Mouse (Mus musculus) cerebellum, postnatal 36 days (tissue): ENCODE results near the gene Fam53a.

ENCODE experiments used
- DNase-seq, 2 experiments: peaks; one replicate each; pipeline ENCODE4 v3.0.0; 2021 to 2022; ENCODE audit warnings: mixed read lengths in 2 of 2

Gene Fam53a

DNA sequence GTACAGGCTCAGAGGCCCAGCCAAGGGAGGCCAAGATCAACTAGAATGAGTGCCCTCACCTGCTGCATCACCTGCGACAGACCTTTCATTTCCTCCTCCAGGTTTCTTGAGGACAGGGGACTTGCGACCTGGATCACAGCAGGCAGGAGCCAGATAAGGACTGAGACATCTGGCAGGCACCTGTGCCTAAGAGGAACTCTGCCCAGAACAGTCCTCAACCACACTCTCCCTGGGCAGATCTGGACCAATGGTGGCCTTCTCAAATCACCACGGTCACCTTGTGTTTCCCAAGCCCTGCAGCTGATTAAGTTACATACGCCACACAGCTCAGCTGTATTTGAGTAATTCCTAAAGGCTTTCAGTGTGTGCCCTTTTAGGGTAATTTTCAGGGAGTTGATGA, 1.2 kb upstream of the Fam53a start:
- DNase-seq = no peak

GRCm38 (mm10) chr5:33630061-33630460, 626 bp upstream of the Fam53a start:
- peak in 1 of 2 experiments; percentile 32 for DNase-seq

DNA sequence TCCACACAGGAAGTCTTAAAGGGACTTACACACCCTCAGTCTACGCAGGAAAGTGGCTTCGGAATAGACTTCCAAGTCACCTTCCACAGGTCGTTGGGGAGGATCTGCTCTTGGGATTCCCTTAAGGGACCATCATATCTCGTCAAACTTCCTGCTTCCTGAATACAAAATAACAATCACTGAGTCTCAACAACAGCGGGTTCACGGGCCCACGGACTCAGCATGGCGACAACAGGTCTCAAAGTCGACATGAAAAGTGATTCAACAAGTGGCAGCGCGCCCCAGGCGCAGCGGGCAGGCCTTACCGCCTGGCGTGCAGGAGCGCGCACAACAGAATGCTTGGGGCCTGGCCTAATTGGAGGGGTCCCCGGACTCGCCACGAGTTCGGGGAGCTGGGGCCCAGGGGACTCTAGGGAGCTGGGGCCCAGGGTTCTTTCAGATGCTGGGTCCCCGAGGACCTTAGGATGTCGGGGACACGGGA, 575 bp downstream of the Fam53a start:
- DNase-seq = peak in 1 of 2 experiments; percentile 45

DNA sequence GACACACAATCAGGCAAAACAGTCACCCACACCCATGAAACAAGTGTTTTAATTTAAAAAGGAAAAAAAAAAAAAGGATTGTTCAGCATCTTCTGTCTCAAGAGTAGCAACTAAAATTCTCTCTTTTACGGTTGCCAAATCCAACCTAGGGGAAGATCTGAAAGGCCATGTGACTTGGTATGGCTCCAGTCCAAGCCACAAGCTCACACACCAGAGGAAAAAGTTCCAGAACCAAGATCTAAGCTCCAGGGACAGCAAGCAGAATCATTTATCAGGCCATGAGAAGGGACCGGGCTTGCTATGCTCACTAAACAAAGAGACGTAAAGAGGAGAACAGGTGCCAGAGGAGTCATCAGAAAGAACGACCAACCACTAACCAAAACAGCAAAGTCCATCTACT, 1.5 kb downstream of the Fam53a start:
- DNase-seq = no peak

DNA sequence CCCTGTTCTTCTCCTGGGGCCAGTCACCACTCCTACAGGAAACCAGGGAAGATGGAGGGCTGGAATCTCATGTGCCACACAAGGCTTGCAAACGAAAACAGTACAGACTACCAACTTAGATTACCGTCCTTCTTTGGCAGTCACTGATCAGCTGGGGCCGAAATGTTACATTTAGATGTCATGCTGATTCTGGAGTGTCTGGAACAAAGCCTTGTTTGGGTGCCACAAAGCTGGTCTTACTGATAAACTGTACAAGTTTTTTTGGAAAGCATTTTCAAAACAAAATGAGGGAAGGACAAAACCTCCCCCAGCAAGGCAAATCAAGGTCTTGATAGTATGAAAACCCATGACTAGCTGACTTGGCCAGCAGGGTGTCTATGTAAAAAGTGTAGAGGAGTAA, 5.7 kb downstream of the Fam53a start:
- no peak for DNase-seq

DNA sequence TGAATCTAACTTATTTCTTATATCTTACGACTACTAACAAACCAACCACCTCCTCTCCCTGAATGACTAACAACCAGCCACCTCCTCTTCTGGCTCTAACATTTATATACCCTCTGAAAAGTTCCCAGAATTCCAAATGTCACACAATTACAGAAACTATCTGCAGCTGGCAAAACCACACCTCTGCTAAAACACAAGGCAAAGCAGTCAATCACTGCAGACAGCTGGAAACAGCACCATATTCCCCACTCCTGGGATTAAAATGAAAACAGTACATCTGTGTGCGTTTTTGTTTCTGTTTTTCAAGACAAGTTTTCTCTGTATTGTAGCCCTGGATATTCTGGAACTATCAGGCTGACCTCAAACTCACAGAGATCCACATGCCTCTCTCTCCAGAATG, 6.8 kb downstream of the Fam53a start:
- no peak for DNase-seq

DNA sequence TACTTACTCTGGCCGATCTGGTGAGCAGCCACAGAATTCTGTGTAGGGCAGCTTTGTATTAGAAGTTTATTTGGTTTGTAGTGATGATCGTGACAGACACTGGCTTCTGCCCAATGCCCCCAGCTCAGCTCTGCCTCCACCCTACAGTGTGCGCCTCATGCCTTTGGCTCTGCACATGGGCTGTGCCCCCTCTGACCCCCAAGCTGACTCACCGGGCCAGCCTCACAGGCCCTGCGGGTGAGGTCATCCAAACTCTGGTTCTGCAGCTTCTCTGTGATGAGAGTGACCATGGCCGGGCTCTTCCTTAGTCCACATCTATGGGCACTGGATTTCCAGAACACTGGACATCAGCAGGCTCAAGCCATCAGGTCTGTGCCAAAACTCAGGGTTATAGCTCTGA, 15.0 kb downstream of the Fam53a start:
- no peak for DNase-seq

DNA sequence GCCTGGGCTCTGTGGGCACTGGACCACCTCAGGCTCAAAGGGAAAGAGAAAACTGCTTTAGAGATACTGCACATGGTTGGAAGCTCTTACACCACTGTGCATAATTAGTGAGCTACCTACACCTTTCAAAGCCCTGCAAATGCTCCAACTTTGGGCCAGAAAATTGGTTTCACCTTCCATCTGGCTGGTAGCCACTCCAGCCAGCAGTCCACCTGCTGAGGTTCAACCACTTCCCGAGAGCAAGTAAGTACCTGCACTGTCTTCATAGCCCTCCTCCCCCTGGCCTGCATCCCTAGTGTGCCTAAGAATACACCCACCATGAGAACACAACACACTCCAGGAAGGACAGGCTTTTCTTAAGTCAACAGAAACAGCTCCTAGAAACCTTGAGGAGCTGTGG, 17.6 kb downstream of the Fam53a start:
- peak in 1 of 2 experiments; percentile 19 for DNase-seq

GRCm38 (mm10) chr5:33609226-33609625, 20.2 kb downstream of the Fam53a start:
- DNase-seq = no peak

- DNase-seq = no peak
Observed at GRCm38 (mm10) chr5:33607434-33607833, 22.0 kb downstream of the Fam53a start.

DNA sequence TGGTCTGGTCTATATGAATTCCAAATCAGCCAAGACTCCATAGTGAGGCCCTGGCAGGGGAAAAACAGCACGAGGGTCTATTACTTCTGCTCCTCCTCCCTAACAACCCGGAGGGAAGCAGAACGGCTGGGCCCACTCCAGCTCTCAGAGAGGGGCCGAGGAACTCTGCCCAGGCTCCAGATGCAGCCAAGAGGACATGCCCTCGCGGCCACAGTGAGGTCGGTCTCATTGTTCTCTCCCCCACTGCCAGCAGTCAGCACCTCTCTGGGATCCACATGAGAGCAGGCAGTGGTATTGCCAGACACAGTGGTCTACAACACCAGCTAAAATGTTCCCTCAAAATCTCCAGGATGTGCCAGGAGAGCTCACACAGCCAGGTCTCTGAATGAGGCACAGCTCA, 22.8 kb downstream of the Fam53a start:
- DNase-seq = peak in 1 of 2 experiments; percentile 22

DNA sequence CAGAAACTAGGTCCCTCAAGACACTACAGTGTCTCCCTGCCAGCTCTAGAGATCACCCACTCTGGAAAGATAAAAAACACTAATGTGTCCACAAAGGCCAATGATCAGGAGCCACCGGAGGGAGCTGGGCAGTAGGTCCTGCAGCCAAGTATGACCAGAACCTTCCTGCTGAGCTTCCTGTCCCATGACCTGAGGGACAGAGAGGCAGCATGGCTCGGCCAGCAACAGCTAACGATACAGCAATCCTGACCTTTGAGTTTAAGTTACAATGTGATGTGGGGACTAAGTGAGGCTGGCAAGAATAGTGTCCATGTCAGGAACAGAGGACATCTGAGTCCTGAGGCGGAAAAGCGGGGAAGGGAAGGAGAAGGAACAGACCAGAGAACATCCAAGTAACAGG, 24.1 kb downstream of the Fam53a start:
- peak; percentile 23 for DNase-seq

GRCm38 (mm10) chr5:33593620-33594019, 35.8 kb downstream of the Fam53a start:
- DNase-seq = no peak

DNA sequence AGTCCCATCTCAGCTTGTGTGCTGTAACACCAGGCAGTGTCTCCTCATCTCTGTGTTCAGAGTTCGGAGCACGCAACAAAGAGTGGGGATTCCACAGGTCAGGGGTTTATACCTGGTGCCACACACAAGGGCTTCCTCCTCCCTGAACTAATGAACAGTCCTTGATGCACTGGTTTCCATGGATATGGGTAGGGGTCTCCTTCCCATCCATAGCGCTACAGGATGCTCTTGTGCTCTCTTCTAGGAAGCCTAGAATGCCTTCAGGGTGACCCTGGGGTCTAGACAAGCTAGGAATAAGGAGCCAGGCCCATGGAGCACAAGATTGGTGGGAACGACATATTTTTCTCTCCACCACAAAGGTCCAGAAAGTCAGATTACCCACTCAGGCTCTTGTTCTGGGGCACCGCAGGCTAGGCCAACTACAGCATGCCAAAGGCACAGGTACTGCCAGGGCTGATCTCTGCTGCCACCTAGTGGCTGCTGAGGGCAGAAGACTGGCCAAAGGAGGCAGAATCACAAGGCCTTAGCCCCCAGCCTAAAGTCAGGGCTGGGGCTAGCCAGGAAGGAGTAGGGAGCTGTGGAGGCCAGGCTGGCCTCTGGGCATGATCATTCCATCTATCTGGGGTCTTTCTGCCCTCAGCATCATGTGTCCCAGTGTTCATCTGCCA, 40.1 kb downstream of the Fam53a start:
- peak; percentile 75 to 79 for DNase-seq

GRCm38 (mm10) chr5:33588066-33588465, 41.4 kb downstream of the Fam53a start:
- DNase-seq = no peak

DNA sequence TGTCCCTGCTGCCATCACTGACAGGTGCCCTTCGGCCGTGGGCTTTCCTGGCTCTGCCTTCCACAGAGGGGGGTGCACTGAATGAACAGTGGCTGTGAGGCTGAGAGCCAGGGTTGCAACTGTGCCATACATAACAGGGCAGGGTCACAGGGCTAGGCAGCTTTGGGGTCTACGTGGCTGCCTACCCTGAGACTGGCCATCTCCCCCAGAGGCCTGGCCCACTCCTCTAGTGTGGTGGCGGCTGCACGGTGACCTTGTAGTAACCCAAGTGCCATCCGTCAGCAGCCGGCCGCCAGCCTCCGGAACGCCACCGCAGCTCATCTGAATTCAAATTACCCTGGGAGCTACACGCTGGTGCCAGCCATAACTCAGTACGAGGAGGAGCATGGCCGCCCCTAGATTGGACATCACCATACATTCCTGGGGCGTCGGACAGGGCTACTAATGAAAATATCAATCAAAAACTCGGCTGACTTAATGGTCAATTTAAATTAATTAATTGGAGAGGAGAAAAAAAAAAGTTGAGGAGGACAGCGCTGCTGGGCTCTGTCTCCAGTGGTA, 41.9 kb downstream of the Fam53a start:
- DNase-seq = no peak

DNA sequence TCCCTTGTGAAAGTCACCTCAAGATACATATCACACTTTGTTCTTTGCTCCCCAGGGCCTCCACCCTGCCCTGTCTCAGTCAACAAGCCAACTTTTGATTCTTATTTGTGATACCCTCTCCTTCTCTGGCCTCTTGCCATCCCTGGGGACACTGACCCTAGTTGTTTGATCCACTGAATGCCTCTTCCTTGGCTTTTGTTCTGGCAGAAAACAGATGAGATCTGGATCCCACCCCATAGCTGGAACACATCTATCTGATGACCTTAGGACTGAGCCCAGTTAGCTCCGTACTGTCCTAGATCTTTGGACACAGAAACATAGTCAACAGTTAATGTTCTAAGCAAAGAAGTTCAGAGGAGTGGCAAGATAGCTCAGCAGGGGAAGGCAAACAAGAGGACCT, 49.1 kb downstream of the Fam53a start:
- DNase-seq = no peak

- DNase-seq = no peak
Observed at GRCm38 (mm10) chr5:33574207-33574606, 55.2 kb downstream of the Fam53a start.

- DNase-seq = no peak
Observed at GRCm38 (mm10) chr5:33565886-33566285, 63.5 kb downstream of the Fam53a start.

GRCm38 (mm10) chr5:33556277-33556995, 73.0 kb downstream of the Fam53a start:
- DNase-seq = no peak
